Mouse (Mus musculus) monocyte, adult 5-6 weeks (primary cell): ENCODE results near the gene Gpr135. TPM values are rescaled to one million over a fixed set of nuclear protein-coding genes. Genes with fewer than 3 reads are reported as not detected.

ENCODE experiments used
- total RNA-seq: library from RNA; stranded (forward); fragments of 200-1000, 200-491, 200-594 nt; gene quantifications from 3 replicates; pipeline ENCODE4 v1.2.3, GENCODE M21; 2017

The Gpr135 gene
- total RNA-seq, 1 experiment from 2014 or later: not detected

Other genes with a start within 250 kb of the Gpr135 start
- gene Daam1, start 240.0 kb downstream of the Gpr135 start, total RNA-seq: 8.3 to 15.2 TPM (median 13.8 TPM) in 3 replicates
- not detected in 3 replicates for gene L3hypdh, start 14.3 kb upstream of the Gpr135 start, total RNA-seq
- 20.2 to 29.0 TPM (median 26.2 TPM) in 3 replicates for gene Jkamp, start 14.5 kb upstream of the Gpr135 start, total RNA-seq
- 0.19 TPM in 1 of 3 replicates, not detected in the others for gene Ccdc175, start 113.9 kb upstream of the Gpr135 start, total RNA-seq